Mouse (Mus musculus) CD4-positive, CD25-positive, alpha-beta regulatory T cell, adult 2 months (primary cell): ENCODE measurements at regions not wholly inside any gene's neighbourhood (a gene's known extent, or its start where the extent isn't known, plus 50 kb on each side); places are given as distances from the start of the nearest gene placed in this dataset.

Experiments
- DNase-seq: peaks from one replicate; pipeline ENCODE4 v3.0.0-alpha.2; 2012; ENCODE audit warnings: low read depth, low spot score

GRCm38 (mm10) chr14:100792094-100792493 lies 408.0 kb downstream of the Prr30 start:
- DNase-seq: no peak

GRCm38 (mm10) chr14:100781882-100782281 lies 418.2 kb downstream of the Prr30 start:
- DNase-seq: no peak

- no peak for DNase-seq
Observed at GRCm38 (mm10) chr14:100753951-100754350, 446.2 kb downstream of the Prr30 start.

DNA sequence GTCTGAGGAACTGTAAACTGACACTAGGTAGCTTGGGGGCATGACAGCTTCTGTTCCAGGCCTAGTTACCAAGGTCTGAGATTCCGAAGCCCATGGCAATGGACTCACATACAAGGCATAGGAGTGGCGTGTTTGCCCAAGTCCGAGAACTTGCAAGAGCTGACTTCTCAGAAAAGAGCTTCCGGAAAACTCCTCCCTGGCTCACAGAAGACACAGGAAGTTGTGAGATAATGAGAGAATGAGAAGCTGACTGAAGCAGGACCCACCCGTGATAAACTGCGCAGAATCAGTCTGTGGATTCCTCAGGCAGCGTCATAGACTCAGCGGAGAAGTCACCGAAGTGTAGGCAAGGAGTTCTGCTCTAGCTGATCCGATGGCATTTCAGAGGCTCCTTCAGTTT lies 447.4 kb downstream of the Prr30 start:
- no peak for DNase-seq

DNA sequence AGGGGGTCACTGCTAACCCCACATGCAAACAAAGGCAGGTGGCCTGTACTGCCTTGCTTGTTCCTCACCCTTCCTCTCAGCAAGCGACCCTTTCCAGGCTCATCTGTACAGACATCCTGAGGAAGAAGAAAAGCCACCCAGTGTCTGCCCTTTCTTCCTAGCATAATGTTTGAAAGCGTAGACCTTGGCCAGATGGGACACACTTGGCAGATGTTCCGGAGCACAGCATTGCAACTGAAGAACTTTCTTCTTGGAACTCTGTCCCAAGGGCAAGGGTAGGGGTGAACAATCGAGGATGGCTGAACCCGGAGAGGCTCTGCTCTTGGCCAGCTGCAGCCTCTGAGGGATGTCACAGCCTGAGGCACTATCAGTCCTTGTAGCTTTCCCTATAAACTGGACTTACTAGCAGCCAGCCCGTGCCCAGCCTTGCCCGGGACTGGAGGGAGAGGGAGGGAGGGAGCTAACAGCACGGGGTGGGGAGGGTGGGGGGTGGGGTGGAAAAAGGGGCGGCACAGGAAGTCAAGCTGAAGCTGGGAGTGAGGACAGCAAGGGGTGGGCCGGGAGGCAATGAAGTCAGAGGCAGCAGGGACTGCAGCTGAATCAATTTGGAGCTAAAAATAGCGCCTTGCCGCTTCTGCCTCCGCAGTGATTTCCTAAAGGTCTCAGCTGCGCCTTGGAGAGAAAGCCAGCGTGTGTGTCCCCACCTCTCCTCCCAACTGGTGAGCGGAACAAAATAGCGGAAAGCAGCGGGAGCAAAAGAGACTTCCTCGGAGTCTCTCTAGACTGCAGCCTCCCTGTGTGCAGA lies 450.2 kb downstream of the Prr30 start:
- no peak for DNase-seq

GRCm38 (mm10) chr14:100735276-100735675 lies 450.8 kb upstream of the Klf12 start:
- no peak for DNase-seq

- no peak for DNase-seq
Observed at GRCm38 (mm10) chr14:100728433-100728832, 444.0 kb upstream of the Klf12 start.

DNA sequence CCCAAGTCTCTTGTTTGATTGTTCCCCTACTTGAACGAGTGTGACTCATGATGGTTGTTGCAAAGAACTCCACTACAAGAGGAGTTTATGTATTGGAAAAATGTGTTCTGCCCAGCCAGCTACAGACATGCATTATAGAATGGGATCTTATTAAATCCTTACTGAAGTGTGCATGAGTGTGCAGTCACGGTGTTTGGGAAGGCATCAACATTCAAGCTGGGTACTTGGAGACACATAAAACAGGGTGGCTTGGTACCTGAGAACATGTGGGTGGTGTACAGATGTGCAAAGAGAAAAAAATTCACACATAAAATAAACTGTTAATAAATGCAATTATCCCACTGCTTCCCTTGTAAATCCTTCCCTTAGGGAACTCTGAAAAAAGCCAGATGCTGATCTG lies 443.2 kb upstream of the Klf12 start:
- no peak for DNase-seq

DNA sequence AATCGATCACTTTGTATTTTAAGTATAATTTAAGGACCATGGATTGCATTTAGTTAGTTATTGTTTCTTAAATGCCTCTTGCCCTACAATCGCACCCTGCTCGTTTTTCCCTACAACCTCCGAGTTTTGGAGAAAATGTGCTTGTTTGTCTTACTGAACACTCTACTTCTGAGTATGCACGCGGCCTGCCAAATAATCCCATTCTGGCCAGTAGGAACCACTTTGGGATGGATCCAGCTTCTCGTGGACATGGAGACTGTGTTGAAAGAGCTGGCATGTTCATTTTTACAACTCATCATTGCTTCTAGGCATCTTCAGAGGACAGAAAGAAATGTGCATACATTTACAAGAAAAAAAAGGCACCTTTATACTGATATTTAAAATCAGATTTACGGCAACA lies 440.5 kb upstream of the Klf12 start:
- no peak for DNase-seq

GRCm38 (mm10) chr14:100720667-100721066 lies 436.2 kb upstream of the Klf12 start:
- no peak for DNase-seq

DNA sequence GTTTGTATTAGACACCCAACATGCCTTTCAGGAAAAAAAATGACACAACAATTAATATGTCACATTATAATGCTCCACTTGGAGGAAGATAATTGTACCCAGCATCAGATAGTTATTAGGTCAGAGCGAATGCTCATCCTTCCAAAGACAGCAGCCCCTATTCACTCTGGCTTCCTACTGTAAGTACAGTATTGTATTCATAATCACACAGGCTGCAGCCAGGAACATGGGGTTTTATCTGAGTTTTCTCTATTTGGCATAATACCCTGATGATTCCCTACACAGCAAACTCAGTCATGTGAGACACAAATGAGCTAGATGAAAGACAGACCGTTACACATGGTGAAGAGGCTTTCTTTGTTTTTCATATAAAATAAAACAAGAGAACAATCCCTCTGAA lies 430.5 kb upstream of the Klf12 start:
- DNase-seq: no peak

DNA sequence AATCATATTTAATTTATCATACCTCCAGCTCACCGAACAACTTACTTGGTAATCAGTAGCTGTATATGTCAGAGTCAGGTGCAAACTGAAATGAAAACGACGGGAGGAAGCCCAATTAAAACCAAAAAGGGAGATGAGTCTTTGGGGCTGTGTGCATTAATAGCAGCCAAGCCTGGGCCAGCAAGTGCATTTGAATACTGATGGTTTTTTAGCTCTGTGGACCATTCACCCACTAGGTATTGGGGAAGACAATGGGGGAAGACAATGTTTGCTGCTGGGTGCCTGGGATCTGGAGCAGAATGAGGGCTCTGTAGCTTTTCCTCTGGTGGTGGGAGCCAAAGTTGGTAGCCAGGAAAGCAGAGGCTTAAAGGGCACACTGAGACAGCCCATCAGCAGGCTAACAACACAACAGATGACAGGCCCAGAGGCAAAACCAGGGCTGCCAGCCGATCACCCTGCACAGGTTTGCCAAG lies 429.6 kb upstream of the Klf12 start:
- no peak for DNase-seq

DNA sequence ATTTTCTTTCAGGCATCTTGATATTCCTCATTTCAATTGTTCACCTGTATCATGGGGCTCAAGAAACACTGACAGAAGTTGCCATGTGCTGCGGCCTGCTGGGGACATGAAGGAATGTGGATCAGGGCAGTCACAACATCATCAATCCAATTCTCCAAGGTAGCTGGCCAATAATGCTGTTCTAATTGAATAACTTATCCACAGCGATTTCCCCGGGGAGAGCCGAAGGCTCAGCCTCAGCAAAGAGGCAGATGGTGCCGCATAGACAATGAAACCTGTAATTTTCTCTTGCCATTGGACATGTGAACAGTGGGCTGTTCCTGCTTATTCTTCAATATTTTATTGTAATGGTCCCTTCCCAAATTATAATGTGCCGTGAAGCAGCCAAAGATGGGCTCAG lies 429.1 kb upstream of the Klf12 start:
- no peak for DNase-seq

DNA sequence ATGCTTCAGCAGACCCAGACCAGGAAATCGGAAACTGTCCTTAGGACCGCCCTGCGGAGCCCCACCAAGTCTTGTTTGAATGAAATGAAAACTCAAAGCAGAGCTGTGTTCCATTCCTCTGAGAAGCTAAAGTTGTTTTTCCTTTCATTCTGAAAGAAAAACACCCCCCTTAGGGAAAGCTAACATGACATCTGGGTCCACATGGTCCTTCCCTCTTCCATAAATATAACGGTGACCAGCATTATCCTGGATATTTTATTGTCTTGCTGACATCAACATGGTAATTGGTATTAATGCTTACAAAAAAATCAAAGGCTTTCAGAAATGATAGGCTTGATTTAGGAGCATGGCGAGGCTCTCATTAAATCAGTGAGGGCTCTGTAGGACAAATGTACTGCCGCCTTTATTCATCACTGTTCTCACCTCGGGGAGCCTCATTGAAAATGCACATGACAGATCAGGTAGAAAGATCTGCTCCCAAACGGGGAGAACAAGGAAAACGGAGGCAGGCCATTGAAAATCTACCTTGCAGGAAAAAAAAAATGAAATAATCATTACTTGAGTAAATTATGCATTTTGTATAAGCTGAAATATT lies 381.0 kb upstream of the Klf12 start:
- no peak for DNase-seq

GRCm38 (mm10) chr14:100664180-100664579 lies 379.7 kb upstream of the Klf12 start:
- DNase-seq: no peak

DNA sequence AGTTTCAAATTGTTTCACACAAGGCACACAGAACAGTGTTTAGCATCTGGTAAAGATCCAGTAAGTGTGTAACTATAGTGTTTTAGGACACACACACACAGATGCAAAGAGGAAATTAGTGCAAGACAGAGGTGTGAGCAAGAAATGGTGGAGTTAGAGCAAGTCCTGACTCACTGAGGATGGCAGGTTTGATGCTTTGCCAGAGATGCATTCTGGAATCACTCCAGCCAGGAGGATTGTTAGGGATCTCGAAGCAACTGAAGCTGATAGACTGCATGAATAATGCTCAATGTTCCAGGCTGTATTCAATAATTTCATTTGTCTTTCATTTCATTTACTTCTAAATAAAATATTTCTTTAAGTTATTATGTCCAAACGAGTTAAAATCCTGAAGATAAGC lies 357.6 kb upstream of the Klf12 start:
- DNase-seq: no peak

- no peak for DNase-seq
Observed at GRCm38 (mm10) chr14:100634521-100634920, 350.0 kb upstream of the Klf12 start.

- DNase-seq: no peak
Observed at GRCm38 (mm10) chr14:100631676-100632075, 347.2 kb upstream of the Klf12 start.

- no peak for DNase-seq
Observed at GRCm38 (mm10) chr14:100630197-100630596, 345.7 kb upstream of the Klf12 start.

DNA sequence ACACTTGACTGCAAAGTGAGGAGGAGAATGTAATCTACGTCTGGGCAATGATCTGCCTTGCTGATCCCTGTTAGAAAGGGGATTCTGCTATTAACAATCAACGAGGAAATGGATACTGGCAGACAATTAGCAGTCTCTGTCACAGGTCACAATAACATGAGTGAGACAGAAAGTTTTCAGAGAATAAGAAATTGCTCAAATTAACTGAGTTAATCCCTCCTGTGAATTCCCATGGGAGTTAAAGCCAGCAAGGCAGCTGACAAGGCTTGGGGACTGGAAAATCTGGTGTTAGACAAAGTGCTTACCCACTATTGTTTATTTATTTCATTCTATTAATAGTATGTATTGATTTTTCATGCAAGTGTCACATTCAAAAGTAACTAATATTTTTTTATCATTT lies 343.0 kb upstream of the Klf12 start:
- no peak for DNase-seq

- no peak for DNase-seq
Observed at GRCm38 (mm10) chr14:100619656-100620030, 335.2 kb upstream of the Klf12 start.

GRCm38 (mm10) chr14:100618793-100619655 lies 334.5 kb upstream of the Klf12 start:
- DNase-seq: no peak
